Mouse (Mus musculus): Measurements from ENCODE around the gene Hoxc5.

Gene Hoxc5

DNA sequence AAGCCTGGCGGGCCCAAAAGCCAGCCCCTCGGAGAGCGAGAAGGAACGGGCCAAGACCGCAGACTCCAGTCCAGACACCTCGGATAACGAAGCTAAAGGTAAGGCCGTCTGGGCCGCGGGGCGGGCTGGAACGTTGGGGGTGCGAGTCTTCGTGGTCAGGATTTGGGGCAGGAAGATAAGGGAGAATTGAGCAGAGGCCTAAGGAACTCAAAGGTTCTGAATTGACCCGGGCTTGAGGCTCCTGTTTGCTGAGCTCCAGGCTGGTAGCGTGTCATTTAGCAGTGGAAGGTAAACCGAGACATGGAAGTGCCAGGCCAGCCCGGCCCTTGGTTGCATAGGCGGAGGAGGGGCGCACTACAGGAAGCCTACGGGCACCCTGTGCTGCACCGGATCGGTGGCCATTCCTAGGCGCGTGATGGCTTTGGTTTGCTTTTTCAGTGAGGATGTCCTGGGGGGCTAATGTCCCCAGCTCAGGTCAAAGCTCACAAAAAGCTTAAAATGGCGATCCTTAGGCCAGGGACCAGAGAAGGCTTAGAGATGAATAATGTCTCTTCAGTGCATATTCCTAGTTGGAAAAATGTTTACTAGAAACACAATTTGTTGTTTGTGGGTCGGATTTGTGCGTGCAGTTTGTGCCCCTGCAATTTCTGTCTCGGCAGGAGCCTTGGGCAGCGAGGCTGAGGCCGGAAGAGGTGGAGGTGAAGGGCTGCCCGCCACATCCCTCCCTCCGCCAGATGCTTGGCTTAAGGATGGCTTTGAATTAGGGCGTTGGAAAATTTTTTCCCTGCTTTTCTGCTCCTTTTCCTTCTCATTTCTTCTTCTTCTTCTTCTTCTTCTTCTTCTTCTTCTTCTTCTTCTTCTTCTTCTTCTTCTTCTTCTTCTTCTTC is 511 bp downstream of the Hoxc5 start:
- DNase-seq (ENCODE audit: low spot score), result no peak

GRCm38 (mm10) chr15:102969296-102969695 is 2.1 kb downstream of the Hoxc5 start:
- no peak for DNase-seq (ENCODE audit: low spot score)

DNA sequence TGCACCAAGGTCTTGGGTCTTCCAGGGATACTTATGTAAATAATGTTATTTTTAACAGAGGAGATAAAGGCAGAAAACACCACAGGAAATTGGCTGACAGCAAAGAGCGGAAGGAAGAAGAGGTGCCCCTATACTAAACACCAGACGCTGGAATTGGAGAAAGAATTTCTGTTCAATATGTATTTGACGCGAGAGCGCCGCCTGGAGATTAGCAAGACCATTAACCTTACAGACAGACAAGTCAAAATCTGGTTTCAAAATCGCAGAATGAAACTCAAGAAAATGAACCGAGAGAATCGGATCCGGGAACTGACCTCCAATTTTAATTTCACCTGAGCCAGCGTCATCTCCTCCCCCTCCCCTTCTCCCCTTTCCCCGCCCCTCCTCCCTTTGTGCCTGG is 3.5 kb downstream of the Hoxc5 start:
- DNase-seq (ENCODE audit: low spot score), result no peak

DNA sequence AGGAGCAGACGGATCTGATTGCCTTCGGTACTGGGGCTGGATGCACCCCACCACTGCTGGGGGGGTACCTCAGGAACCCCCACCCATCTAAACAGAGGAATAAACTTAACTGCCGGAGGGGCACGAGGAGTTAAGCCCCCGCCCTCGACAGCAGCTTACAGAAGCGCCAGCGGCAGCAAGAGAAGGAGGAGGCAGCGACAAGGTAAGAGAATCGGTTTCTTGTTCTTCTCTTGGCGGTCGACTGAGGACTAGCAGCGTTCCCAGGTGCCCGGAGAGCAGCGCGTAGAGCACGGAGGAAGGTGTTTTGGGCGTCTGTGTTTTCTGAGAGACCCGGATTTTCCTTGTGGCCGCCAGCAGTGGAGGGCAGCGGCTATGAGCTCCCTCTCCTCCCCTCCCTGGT is 5.0 kb downstream of the Hoxc5 start:
- DNase-seq (ENCODE audit: low spot score), result no peak

- no peak for DNase-seq (ENCODE audit: low spot score)
These were observed 5.5 kb downstream of the Hoxc5 start for GRCm38 (mm10) chr15:102972753-102973152.

DNA sequence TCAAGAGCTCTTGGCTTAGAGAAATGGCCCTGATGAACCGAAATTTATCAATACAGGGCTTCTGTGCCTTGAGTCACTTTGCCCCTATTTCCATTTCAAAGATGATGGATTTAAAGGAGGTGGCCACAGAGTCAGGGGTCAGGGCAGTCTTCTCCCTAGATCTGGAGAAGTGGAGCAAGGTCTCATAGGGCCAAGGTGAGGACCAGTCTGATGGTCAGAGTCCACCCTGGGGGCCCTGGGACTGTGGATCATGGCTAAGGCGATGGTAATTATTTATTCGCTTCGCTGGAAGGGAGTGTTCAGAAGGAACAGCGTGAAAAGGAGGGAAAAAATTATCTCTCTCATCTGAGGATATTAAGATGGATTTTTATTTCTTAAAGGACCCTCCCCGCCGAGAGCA is 7.8 kb downstream of the Hoxc5 start:
- DNase-seq (ENCODE audit: low spot score), result no peak

GRCm38 (mm10) chr15:102975688-102976111 is 8.5 kb downstream of the Hoxc5 start:
- no peak for DNase-seq (ENCODE audit: low spot score)

DNA sequence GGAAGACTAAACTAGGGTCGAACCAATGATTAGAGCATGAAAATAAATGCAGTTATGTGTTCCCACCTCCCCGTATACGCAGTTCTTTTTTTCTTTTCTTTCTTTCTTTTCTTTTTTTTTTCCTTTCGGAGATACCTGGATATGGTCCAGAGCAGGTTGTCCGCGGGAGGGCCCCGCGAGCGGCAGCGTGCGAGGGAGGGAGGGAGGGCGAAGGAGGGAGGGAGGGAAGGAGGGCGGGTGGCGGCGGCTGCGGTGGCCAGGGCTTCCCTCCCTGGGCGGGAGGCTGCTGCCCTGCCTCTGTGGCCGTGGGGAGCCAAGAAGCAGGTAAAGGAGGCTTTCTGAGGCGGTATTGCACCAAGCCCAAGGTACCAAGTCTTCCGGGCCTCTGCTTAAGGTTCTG is 8.9 kb downstream of the Hoxc5 start, which contains the start of gene Hoxc9:
TSS of gene Hoxc9 (plus strand) at position 269 of the 400 bp plus-strand sequence.
- no peak for DNase-seq (ENCODE audit: low spot score)

DNA sequence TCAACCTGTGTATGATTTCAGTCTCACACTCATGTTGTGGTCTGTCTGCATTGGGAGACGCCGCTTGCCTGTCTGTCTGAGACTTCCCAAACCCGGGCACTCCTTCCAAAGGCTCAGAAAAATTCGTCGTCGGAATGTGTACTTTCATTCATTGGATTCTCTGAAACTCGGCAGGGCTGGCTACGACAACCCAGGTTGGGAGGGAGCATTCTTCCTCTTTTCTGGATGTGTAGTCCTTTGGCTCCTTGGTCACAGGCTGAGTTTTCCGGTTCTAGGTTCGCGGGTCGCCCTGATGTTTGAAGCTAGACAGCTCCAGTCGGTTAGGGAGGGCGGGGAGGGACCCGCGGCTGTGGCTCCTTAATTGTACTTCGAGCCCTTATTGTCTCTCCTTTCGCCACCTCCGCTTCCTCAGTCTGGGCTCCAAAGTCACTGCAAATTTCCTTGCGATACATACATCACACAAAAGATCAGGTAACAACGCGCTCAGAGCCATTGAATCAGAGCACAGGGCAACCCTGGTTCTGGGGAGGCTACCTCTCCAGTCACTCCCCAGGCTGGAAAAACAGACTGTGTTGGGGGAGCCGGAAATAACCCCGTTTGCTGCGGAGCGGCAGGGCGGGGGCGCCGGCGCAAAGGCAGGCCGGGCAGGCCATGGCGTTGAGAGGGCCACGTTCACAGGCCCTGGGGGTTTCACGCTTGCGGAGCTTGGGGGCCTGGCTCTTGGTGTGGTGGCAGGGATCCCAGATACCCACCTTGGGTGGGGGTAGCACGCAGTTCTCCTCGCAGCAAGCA is 9.6 kb downstream of the Hoxc5 start:
- no peak for DNase-seq (ENCODE audit: low spot score)

DNA sequence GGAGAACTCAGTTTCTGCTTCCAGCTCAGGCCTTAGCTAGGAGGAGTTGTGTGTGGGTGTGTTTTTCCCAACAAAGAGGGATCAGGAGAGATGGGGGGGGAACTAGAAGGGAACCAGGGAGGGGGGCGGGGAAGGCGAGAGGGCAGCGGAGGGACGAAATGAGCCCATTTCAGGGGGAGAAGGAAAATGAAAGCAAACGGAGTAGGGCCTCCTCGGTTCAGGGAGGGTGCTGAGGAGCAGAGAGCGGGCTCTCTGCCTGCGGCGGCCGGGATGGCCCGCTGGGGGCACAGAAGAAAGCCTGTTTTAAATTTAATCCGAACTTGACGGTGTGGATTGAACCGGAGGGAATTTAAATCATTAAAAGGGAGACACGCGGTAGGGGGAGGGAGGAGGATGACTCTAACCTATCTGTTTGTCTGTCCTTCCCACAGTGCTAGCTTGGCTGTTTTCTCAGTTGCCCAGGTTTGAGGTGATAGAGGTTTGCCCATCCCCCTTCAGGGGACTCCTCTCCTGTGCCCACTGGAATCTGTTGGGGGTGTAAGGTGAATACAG is 10.3 kb downstream of the Hoxc5 start:
- no peak for DNase-seq (ENCODE audit: low spot score)

GRCm38 (mm10) chr15:102978615-102979515 is 11.6 kb downstream of the Hoxc5 start:
- no peak for DNase-seq (ENCODE audit: low spot score)

- DNase-seq (ENCODE audit: low spot score), result no peak
These were observed 12.7 kb downstream of the Hoxc5 start for GRCm38 (mm10) chr15:102979936-102980335.

DNA sequence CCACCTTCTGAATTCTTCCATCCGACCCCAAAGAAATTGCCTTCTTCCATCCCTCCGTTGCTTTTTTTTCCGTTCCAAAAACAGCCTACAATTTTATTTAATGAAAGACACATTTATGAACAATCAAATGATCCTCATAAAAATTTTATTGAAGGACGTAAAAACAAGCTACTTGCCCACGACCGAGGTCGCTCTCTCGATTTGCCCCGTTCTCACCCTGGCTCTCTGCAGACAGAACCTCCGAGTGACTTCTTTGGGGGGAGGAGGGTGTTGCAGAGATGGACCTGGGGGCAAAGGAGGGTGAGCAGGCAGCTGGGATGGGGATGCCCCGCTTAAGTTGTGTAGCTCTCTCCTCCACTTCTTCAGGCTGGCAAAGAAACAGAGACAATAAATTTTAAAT is 13.1 kb downstream of the Hoxc5 start:
- DNase-seq (ENCODE audit: low spot score), result no peak

DNA sequence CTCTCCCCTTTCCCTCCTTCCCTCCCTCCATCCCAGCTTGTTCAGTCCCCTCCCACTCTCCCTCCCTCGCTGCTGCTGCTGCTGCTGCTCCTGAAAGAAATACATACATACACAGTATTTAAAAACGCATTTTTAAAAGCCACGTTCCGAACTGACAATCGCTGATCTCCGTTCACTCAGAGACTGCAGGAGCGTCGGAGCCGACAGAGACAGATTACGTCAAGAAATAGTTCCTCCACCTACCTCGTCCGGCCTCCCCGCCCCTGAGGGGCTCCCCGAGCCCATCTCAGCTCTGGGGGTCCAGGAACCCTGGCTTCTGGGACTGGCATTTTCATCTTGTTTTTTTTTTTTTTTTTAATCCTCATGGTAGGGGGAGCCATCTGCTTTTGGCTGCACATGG is 13.7 kb downstream of the Hoxc5 start:
- DNase-seq (ENCODE audit: low spot score), result no peak

DNA sequence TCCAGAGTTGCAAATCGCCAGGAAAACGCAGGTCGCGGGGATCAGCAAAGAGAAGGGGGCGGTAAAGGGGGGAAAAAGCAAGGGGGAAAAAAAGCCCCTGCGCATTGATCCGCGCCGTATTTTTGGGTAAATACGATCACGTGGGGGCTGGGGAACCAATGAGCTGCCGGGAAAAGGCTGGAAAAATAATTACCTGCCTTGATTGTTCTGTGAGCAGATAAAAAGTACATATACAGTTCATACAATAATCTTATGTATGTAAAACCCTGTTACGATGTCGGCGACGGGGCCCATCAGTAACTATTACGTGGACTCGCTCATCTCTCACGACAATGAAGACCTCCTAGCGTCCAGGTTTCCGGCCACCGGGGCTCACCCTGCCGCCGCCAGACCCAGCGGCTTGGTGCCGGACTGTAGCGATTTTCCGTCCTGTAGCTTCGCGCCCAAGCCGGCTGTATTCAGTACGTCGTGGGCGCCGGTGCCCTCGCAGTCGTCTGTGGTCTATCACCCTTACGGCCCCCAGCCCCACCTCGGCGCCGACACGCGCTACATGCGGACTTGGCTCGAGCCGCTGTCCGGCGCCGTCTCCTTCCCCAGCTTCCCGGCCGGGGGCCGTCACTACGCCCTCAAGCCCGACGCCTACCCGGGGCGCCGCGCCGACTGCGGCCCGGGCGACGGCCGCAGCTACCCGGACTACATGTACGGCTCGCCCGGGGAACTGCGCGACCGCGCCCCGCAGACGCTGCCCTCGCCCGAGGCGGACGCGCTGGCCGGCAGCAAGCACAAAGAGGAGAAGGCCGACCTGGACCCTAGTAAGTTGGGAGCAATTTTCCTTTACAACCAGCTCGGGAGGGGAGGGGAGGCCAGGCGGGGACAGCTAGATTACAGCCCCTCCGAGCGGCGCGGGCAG is 14.4 kb downstream of the Hoxc5 start:
- DNase-seq (ENCODE audit: low spot score), result peak; percentile 87

DNA sequence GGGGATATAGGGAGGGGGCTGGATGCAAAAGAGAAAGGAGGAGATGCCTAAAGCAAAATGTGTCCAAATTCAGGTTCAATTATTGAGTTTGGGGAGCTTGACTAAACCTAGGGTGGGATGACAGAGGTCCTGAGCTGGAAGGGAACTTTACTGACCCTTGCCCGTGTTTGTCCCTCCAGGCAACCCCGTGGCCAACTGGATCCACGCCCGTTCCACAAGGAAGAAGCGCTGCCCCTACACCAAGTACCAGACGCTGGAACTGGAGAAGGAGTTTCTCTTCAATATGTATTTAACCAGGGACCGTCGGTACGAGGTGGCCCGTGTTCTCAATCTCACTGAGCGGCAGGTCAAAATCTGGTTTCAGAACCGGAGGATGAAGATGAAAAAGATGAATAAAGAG is 16.5 kb downstream of the Hoxc5 start:
- no peak for DNase-seq (ENCODE audit: low spot score)

GRCm38 (mm10) chr15:102984521-102984920 is 17.3 kb downstream of the Hoxc5 start:
- DNase-seq (ENCODE audit: low spot score), result no peak

DNA sequence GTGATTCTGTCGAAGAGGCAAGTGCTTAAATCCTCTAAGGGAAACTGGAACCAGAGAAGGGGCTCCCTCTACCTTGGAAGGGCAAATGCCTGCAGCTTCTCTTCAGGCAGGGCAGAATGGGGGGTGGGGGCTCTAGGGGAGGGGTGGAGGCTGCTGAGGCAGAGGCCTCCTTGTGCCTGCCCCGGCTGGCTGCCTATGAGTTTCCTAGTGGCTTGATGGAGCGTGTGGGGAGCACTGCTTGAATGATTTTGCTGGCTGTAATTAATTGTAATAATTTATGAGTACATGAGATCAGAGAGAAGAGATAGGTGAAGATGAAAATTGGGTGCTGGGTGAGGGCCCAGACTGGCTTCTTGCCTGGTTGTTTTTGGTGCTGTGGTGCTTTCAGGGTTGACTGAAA is 17.7 kb downstream of the Hoxc5 start:
- DNase-seq (ENCODE audit: low spot score), result no peak

- DNase-seq (ENCODE audit: low spot score), result peak; percentile 99
These were observed 20.0 kb downstream of the Hoxc5 start for GRCm38 (mm10) chr15:102987124-102987833.

DNA sequence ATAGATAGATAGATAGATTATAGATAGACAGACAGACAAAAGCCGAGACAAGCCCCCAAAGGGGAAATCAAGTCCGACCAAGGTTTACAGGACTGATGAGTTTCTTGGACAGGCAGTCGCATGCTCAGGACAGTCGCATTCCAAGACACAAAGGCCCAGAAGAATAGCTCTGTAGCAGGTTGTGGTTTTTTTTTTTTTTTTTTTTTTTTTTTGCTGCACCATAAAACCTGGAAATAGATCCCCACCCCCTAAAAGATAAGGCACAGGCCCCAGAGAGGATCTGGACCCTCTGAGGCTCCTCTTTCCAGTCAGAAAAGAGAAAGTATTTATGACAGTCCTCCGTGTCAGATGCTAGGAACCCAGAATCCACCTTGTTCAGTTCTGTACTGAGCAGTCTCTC is 20.8 kb downstream of the Hoxc5 start:
- no peak for DNase-seq (ENCODE audit: low spot score)
